Mouse (Mus musculus): ENCODE measurements around the gene Fam229b.

Fam229b gene

GRCm38 (mm10) chr10:39157321-39157720 is 23.6 kb upstream of the Fam229b start:
- TF ChIP-seq GATA4 (IDR thresholded peaks at IDR 0.05; ENCODE audit: insufficient replicate concordance, low read length): no peak

GRCm38 (mm10) chr10:39156719-39157118 is 23.0 kb upstream of the Fam229b start:
- no peak for TF ChIP-seq GATA4 (IDR thresholded peaks at IDR 0.05; ENCODE audit: insufficient replicate concordance, low read length)

- TF ChIP-seq GATA4 (IDR thresholded peaks at IDR 0.05; ENCODE audit: insufficient replicate concordance, low read length): no peak
Observed at GRCm38 (mm10) chr10:39142216-39142615, 8.5 kb upstream of the Fam229b start.

GRCm38 (mm10) chr10:39141401-39141800 is 7.7 kb upstream of the Fam229b start:
- no peak for TF ChIP-seq GATA4 (IDR thresholded peaks at IDR 0.05; ENCODE audit: insufficient replicate concordance, low read length)

GRCm38 (mm10) chr10:39140843-39141242 is 7.1 kb upstream of the Fam229b start:
- no peak for TF ChIP-seq GATA4 (IDR thresholded peaks at IDR 0.05; ENCODE audit: insufficient replicate concordance, low read length)

- TF ChIP-seq GATA4 (IDR thresholded peaks at IDR 0.05; ENCODE audit: insufficient replicate concordance, low read length): no peak
Observed at GRCm38 (mm10) chr10:39138761-39139160, 5.0 kb upstream of the Fam229b start.

- no peak for TF ChIP-seq GATA4 (IDR thresholded peaks at IDR 0.05; ENCODE audit: insufficient replicate concordance, low read length)
Observed at GRCm38 (mm10) chr10:39137766-39138165, 4.1 kb upstream of the Fam229b start.

GRCm38 (mm10) chr10:39121412-39121811 is 12.3 kb downstream of the Fam229b start:
- no peak for TF ChIP-seq GATA4 (IDR thresholded peaks at IDR 0.05; ENCODE audit: insufficient replicate concordance, low read length)

- no peak for TF ChIP-seq GATA4 (IDR thresholded peaks at IDR 0.05; ENCODE audit: insufficient replicate concordance, low read length)
Observed at GRCm38 (mm10) chr10:39109489-39109874, 24.2 kb downstream of the Fam229b start.

- no peak for TF ChIP-seq GATA4 (IDR thresholded peaks at IDR 0.05; ENCODE audit: insufficient replicate concordance, low read length)
Observed at GRCm38 (mm10) chr10:39108837-39109488, 24.8 kb downstream of the Fam229b start.

- no peak for TF ChIP-seq GATA4 (IDR thresholded peaks at IDR 0.05; ENCODE audit: insufficient replicate concordance, low read length)
Observed at GRCm38 (mm10) chr10:39106935-39107334, 26.8 kb downstream of the Fam229b start.

- no peak for TF ChIP-seq GATA4 (IDR thresholded peaks at IDR 0.05; ENCODE audit: insufficient replicate concordance, low read length)
Observed at GRCm38 (mm10) chr10:39106413-39106812, 27.3 kb downstream of the Fam229b start.

- no peak for TF ChIP-seq GATA4 (IDR thresholded peaks at IDR 0.05; ENCODE audit: insufficient replicate concordance, low read length)
Observed at GRCm38 (mm10) chr10:39104803-39105449, 28.8 kb downstream of the Fam229b start.

GRCm38 (mm10) chr10:39098746-39099145 is 35.0 kb downstream of the Fam229b start:
- TF ChIP-seq GATA4 (IDR thresholded peaks at IDR 0.05; ENCODE audit: insufficient replicate concordance, low read length): no peak

- no peak for TF ChIP-seq GATA4 (IDR thresholded peaks at IDR 0.05; ENCODE audit: insufficient replicate concordance, low read length)
Observed at GRCm38 (mm10) chr10:39096981-39097380, 36.7 kb downstream of the Fam229b start.

GRCm38 (mm10) chr10:39072048-39072447 is 61.7 kb downstream of the Fam229b start:
- TF ChIP-seq GATA4 (IDR thresholded peaks at IDR 0.05; ENCODE audit: insufficient replicate concordance, low read length): no peak
